Mouse (Mus musculus) spleen, postnatal 4 days (tissue): ENCODE measurements around the gene Bmp6.

ENCODE experiments used
- DNase-seq, 2 experiments: peaks; one replicate each; pipeline ENCODE4 v3.0.0; 2022; ENCODE audit warnings: low spot score in 2 of 2

Bmp6 gene

GRCm38 (mm10) chr13:38353420-38354255 lies 8.7 kb downstream of the Bmp6 start:
- DNase-seq = no peak

GRCm38 (mm10) chr13:38354284-38354683 lies 9.4 kb downstream of the Bmp6 start:
- no peak for DNase-seq

- DNase-seq = no peak
Measured at GRCm38 (mm10) chr13:38359045-38359444, 14.1 kb downstream of the Bmp6 start.

- no peak for DNase-seq
Measured at GRCm38 (mm10) chr13:38362751-38363150, 17.8 kb downstream of the Bmp6 start.

- DNase-seq = no peak
Measured at GRCm38 (mm10) chr13:38363869-38364268, 19.0 kb downstream of the Bmp6 start.

GRCm38 (mm10) chr13:38369624-38370023 lies 24.7 kb downstream of the Bmp6 start:
- DNase-seq = no peak

GRCm38 (mm10) chr13:38376071-38376470 lies 31.2 kb downstream of the Bmp6 start:
- DNase-seq = no peak

GRCm38 (mm10) chr13:38377355-38377754 lies 32.4 kb downstream of the Bmp6 start:
- DNase-seq = no peak

- DNase-seq = no peak
Measured at GRCm38 (mm10) chr13:38379806-38380205, 34.9 kb downstream of the Bmp6 start.

GRCm38 (mm10) chr13:38386035-38386559 lies 41.2 kb downstream of the Bmp6 start:
- no peak for DNase-seq

GRCm38 (mm10) chr13:38387453-38388040 lies 42.6 kb downstream of the Bmp6 start:
- DNase-seq = no peak

- DNase-seq = no peak
Measured at GRCm38 (mm10) chr13:38393444-38393843, 48.5 kb downstream of the Bmp6 start.

GRCm38 (mm10) chr13:38395026-38395425 lies 50.1 kb downstream of the Bmp6 start:
- DNase-seq = no peak

GRCm38 (mm10) chr13:38397007-38397545 lies 52.2 kb downstream of the Bmp6 start:
- no peak for DNase-seq

GRCm38 (mm10) chr13:38398658-38399057 lies 53.8 kb downstream of the Bmp6 start:
- no peak for DNase-seq

GRCm38 (mm10) chr13:38400662-38401061 lies 55.8 kb downstream of the Bmp6 start:
- DNase-seq = no peak

- no peak for DNase-seq
Measured at GRCm38 (mm10) chr13:38407611-38408315, 62.9 kb downstream of the Bmp6 start.

- no peak for DNase-seq
Measured at GRCm38 (mm10) chr13:38408636-38409035, 63.7 kb downstream of the Bmp6 start.

- DNase-seq = no peak
Measured at GRCm38 (mm10) chr13:38410322-38410865, 65.5 kb downstream of the Bmp6 start.

GRCm38 (mm10) chr13:38419781-38420180 lies 74.9 kb downstream of the Bmp6 start:
- no peak for DNase-seq

- no peak for DNase-seq
Measured at GRCm38 (mm10) chr13:38422491-38422890, 77.6 kb downstream of the Bmp6 start.

- no peak for DNase-seq
Measured at GRCm38 (mm10) chr13:38425294-38425693, 80.4 kb downstream of the Bmp6 start.
